Mouse (Mus musculus) granulocyte monocyte progenitor cell, adult 5-6 weeks (primary cell): ENCODE measurements around the gene Fam49a. TPM values are rescaled to one million over a fixed set of nuclear protein-coding genes. Genes with fewer than 3 reads are reported as not detected.

Source experiments
- ATAC-seq: replicated peaks from 2 replicates; pipeline ENCODE4 v1.8.0; 2016; ENCODE audit warnings: mild to moderate bottlenecking, moderate TSS enrichment, inconsistent platforms; ENCODE audit not compliant: poor library complexity, severe bottlenecking
- total RNA-seq, 2 experiments: library from RNA; stranded (forward) in 1 of 2; stranded (reverse) in 1 of 2; fragments of 200-712, 200-1000 nt in 1 of 2; fragments of >200 nt in 1 of 2; fragmentation: Nextera tagmentation in 1 of 2; gene quantifications; 2 replicates each; pipeline ENCODE4 v1.2.3; 2014 to 2017

Gene Fam49a
- total RNA-seq, 2 experiments from 2014 or later: 4.4 to 9.3 TPM

DNA sequence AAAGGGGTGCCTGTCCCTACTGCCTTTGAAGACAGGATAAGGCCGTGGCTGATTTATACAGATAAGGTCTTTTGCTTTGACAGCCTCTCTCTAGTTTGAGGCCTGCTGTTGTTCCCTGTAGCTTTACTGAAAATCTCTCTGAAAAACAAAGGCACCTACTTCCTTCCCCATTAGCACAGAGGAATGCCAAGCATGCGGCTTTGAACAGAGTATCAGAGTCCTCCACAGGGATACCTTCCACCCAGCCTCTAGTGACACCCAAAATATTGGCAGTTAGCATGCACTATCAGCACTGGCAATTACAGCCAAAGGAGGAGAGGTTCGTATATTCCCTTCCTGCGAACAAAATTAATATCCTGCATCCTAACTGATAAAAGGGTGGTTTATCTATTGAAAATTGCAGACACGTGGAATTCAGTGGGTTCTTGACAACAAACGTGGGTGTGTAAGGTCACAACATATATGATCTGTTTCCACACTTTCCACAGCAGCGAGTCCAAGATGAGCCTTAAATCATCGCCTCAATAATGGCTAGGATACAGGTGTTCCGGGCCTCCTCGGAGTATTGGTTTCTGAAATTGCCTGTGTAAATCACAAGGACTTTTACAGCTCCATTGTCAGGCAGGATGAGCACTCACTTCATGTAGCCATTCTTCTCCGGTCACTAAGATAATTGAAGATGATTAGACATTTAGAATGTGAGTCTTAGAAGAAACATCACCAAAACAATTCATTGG lies 90.0 kb downstream of the Fam49a start:
- no peak for ATAC-seq

DNA sequence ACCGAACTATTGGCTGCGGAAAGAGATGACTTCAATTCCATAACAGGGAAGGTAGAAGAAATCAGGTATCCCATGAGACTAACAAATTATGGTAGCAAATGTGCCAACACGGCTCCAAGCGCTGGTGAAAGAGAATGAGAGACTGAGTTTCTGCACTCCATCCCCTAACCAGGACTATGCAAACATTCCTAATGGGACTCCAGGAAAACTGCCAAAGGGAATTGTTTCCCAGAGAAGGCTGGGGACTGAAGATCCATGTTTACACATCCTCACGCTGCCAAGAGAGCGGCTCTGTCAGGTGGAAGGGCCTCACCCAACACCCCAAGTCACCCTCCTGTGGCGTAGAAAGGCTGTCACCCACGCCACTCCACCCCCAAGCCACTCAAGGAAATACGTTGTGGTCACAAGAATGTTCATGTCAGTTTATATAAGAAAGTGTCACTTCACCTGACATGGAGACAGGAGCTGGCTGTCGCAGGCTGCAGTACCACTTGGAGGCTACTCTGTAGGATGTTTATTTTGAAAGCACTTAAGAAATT lies 92.2 kb downstream of the Fam49a start:
- ATAC-seq: no peak

GRCm38 (mm10) chr12:12356048-12356447 lies 94.1 kb downstream of the Fam49a start:
- no peak for ATAC-seq

DNA sequence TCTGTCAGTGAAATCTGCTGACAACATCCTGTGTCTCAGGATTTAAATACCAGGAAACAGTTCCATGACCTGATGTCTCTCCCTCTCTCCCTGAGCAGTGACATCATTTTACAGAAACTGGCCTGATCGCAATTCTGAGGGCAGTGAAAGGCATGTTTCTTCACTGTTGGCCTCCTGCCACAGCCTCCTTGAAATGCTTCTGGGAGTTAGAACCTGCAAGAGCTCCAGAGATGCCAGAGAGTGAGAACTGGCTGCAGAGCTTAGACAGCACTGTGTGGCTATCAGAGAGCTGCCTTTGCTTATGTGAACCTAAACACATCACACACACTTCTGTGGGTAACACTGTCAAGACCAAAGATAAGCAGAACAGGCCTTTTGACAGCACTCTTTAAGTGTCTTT lies 94.5 kb downstream of the Fam49a start:
- no peak for ATAC-seq

DNA sequence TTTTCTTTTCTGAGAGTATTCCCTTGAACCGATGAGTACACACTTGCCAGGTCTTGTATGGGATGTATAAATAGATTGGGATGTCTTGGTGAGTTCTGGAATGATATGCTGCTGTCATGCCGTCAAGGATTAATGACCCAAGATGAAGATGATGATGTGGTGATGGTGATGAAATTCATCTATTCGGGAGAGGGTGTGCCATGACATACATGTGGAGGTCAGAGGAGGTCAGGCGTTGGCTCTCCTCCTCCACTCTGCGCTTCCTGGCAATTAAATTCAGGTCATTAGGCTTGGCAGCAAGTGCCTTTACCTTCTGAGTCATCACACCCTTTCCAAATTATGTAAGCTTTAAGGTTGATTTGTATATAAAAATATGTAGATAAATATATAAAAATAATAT lies 95.0 kb downstream of the Fam49a start:
- no peak for ATAC-seq

DNA sequence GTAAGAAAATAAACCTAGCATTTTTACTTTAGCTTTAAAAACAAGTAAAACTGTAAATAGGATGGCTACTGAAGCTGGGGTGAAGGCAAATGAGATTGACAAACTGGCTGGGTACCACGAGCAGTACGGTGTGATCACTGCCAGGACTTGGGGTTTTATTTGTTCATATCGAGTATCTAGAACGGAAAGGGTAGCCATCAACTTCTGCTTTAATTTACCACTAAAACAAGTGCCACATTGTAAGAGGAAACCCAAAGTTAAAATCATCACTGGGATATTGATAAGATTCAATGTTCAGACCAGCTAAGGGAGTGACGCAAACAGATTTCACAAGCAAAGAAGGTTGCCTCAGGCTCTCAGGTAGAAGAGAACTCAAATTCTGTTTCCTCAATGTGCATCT lies 98.0 kb downstream of the Fam49a start:
- peak; percentile 35 for ATAC-seq

- ATAC-seq: no peak
Observed at GRCm38 (mm10) chr12:12362371-12362770, 100.4 kb downstream of the Fam49a start.

GRCm38 (mm10) chr12:12364201-12364600 lies 102.3 kb downstream of the Fam49a start:
- no peak for ATAC-seq

GRCm38 (mm10) chr12:12367423-12367822 lies 105.5 kb downstream of the Fam49a start:
- ATAC-seq: no peak

DNA sequence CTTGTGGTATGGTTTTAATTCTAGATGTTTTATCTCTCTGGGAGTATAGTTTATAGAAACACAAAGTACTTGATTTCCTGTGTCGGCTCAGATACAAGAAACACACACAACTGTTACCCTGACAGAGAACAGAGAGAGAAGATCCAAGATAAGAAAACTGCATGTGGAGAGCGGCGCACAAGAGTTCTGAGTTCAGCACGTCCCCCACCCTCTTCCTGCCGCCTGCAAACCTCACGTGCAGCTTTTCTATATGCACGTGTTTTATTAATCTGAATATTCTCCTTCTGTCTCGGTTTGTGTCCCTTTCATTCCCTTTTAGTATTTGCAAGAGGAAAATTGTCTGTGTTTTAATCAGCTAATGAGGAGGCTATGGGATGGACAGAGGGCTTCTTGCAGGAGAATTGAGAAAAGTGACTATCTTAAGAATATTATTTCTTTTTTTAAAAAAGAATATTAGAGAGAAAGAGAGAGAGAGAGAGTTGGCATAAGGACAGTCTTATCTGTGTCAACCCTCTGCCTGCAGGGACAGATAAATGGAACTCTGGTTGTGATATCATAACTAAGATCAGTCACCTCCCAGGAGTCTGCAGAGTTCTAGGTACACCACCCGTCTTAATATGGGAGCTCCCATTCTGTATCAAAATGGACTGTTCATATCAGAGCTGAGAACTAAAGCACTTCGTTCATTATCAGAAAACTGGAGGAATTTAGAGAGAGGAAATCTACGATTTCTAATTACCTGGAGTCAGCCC lies 111.3 kb downstream of the Fam49a start:
- ATAC-seq: no peak

DNA sequence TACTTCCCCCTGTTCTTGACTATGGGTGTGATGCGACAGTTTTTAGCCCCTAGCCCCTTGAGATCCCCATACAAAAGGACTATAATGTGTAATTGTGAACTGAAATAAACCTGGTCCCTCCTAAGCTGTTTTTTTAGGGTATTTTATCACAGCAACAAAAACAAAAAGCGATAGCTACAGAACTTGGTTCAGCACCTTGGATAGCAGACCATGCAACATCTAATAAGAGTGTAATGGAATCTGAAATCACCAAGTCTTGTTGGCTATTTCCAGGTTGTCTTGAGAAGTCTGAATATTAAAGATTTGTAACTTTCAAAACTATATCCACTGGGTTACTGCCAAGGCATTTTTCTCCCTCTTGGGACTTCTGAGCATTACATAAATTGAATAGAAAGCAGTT lies 117.1 kb downstream of the Fam49a start:
- ATAC-seq: no peak

- no peak for ATAC-seq
Observed at GRCm38 (mm10) chr12:12389271-12389670, 127.3 kb downstream of the Fam49a start.

DNA sequence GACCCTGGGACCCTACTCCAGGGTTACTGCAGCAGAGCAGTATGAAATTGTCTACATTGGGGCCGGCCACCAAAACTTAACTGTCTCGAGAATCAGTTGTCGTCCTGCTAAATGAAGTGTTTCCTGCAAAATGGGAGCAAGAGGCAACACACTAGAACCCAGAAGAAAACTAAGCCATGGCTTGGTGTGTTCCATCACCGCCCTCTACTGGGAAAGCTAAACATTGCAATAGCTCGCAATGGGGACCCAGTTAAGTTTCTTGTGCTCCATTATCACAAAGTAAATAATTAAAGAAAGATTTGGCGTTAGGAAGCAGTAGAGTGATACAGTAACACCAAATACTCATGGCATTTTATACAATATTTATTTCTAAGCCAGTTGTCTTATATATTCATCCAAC lies 134.3 kb downstream of the Fam49a start:
- ATAC-seq: peak; percentile 74

DNA sequence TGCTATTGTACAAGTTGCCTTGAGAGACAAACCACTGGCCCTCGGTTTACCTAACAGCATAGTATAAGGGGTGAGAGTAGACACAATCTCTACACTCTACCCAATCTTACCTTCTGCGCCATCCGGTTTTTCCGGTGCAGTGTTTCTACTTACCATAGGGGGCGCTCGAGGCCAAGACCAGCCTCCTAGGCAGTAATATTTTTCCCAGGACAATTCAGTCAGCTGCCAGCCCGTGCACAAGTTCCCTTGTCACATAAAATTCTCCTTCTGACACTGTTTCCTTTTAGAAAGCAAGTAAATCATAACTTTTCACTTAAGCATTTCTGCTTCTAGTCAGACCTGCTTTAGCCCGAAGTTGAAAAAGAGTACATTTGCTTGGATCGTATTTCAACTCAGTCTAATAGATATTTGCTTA lies 139.1 kb downstream of the Fam49a start:
- ATAC-seq: peak; percentile 88

DNA sequence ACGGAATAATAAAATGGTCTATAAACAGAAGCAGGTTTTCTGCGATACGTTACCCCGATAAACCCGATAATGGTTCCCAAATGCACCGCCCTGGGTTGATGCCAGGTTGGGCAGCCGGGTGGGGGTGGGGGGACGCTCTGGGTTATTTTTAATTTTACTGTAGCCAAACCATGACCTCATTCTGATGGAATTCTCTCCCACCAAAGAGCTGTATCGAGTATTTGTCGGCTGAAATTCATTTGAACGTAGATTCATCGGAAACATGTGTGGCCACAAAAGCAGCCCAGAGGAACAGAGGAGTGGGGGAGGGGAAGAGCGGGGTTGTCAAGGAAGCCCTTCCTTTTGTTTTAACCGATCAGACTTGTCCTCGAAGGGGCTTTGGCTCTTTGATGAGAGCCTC lies 139.6 kb downstream of the Fam49a start:
- no peak; the same call in 1 of the 2 replicates for ATAC-seq

GRCm38 (mm10) chr12:12405491-12406110 lies 143.7 kb downstream of the Fam49a start:
- ATAC-seq: no peak

GRCm38 (mm10) chr12:12409044-12409443 lies 147.1 kb downstream of the Fam49a start:
- ATAC-seq: no peak

GRCm38 (mm10) chr12:12412674-12413073 lies 150.7 kb downstream of the Fam49a start:
- ATAC-seq: peak; percentile 98

- 0 out of 2 replicates have a peak, but pooled peaks have one; percentile 3 for ATAC-seq
Observed at GRCm38 (mm10) chr12:12420423-12420822, 158.5 kb downstream of the Fam49a start.

DNA sequence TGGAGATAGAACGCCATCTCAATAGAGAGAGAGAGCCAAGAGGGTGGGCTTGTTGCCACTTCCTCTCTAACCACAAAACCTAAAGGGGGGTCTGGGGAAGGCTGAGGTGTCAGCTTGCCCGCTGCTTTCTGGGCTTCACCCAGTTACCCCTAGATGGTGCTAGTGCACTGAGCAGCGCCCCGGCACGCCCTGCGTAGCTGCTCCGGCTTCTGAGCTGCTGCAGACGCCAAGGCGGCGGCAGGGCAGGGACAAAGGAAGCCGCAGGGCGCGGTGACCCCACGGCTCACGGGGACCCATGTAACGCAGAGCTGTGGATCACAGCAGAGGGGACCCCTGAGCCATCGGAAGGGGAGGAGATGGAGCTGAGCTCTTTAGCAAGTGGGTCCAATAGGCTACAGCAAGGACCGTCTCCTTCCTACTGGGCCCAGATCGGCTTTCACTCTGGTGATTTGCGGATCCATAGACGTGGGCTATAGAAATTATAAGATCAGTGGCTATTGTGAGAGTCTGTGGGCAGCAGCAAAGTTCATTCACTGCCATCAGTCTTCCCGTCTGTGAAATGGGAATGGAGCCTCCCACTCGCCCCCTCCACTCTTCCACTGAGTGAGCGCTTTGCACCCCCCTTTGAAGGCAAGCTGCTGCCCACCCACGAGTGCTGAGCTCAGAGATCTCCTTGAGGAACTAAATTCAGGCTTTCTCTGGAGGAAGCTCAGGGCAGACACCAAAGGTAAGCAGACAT lies 159.1 kb downstream of the Fam49a start:
- ATAC-seq: peak; percentile 98

GRCm38 (mm10) chr12:12421580-12421878 lies 159.6 kb downstream of the Fam49a start:
- no peak for ATAC-seq
